ENCODE assay signal across 17 mouse cellular contexts in genomic region chr5:136289776-136290175, GRCm38 (mm10).
"Had no signal": no experiment of that assay in that cellular context is flagged by ENCODE, and none has a peak within 500 bp of the region (broad histone marks: within the 10 kb centered on the region; RNA-seq: fewer than 3 reads in every experiment).

No protein-coding gene starts in this region.

- H3K4me2 ChIP-seq: kidney, embryonic 15.5 days; limb, embryonic 12.5 days; liver, embryonic 13.5 days; midbrain, embryonic 11.5 days had no signal

- H3K4me1 ChIP-seq: kidney, embryonic 15.5 days; liver, embryonic 13.5 days had no signal

- DNase-seq: kidney, postnatal 10 days; kidney, postnatal 36 days; layer of hippocampus, postnatal 36 days; liver, embryonic 13.5 days; lung, adult 2 months; lung, postnatal 14 days; lung, postnatal 4 days; midbrain, embryonic 14.5 days; right cerebral cortex, postnatal 4 days; thymus, adult 2 months; thymus, postnatal 14 days; thymus, postnatal 4 days had no signal

- H3K4me3 ChIP-seq: kidney, embryonic 15.5 days; left cerebral cortex, adult 2 months; limb, embryonic 12.5 days; liver, embryonic 13.5 days had no signal

- H3K9ac ChIP-seq: kidney, embryonic 15.5 days; limb, embryonic 12.5 days; liver, embryonic 13.5 days had no signal

- H3K27ac ChIP-seq: kidney, embryonic 15.5 days; left cerebral cortex, adult 2 months; limb, embryonic 12.5 days; liver, embryonic 13.5 days; stomach, postnatal 0 days had no signal

- H3K9me3 ChIP-seq: kidney, embryonic 15.5 days; limb, embryonic 12.5 days; liver, embryonic 13.5 days had no signal

- H3K27me3 ChIP-seq: kidney, embryonic 15.5 days; limb, embryonic 12.5 days; liver, embryonic 13.5 days had no signal
